Mouse (Mus musculus) urinary bladder, postnatal 36 days (tissue): ENCODE results near the gene Il12rb1.

Experiments
- DNase-seq, 2 experiments: peaks; one replicate each; pipeline ENCODE4 v3.0.0; 2022; ENCODE audit warnings: low spot score in 2 of 2, mixed read lengths in 1 of 2

The Il12rb1 gene

DNA sequence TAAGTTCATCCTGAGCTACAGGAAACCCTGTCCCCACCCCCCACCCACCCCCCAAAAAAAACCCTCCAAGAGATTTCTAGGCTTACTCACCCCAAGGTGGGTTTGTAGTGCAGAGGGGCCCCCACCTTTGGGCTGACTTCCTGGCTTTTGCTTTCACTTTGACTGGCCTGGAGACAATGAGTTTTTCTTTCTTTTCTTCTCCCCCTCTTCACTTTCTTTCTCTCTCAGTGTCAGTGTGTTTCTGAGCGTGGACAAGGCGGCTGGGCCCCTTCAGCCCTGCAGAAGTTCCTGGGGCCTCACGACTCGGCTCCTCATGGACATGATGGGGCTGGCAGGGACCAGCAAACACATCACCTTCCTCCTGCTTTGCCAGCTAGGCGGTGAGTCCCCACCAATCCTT lies at the start of gene Il12rb1:
Gene Il12rb1, plus strand, starts transcription at position 211 of the 400 bp plus-strand sequence.
- no peak for DNase-seq

GRCm38 (mm10) chr8:70758616-70759561 lies 49.4 kb upstream of the Il12rb1 start:
- peak in 1 of 2 experiments; percentile 18 for DNase-seq

DNA sequence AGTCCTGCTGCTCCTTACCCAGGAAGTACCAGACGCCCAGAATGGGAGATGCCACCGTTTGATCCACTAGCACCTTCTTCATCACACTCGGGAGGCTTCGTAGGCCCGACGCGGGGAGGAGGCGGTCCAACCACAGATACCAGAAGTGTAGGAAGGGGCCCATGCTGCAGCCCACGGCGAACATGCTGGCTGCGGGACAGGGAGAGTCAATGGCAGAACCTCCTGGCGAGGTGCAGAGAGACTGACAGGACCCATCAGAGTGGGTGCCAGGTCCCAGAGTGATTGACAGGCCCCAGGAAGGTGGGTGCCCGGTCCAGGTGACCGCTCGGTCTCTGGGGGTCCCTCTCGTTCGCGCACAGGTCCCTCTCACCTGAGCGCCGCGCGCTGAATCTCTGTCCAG lies 47.9 kb upstream of the Il12rb1 start:
- no peak for DNase-seq

- DNase-seq: peak; percentile 90 to 95
Observed at GRCm38 (mm10) chr8:70760775-70761406, 47.4 kb upstream of the Il12rb1 start, which contains the start of gene Mpv17l2. Gene Mpv17l2 (minus strand): TSS chr8:70760946.

GRCm38 (mm10) chr8:70762118-70762517 lies 46.1 kb upstream of the Il12rb1 start:
- DNase-seq: no peak

- no peak for DNase-seq
Observed at GRCm38 (mm10) chr8:70763354-70763753, 44.9 kb upstream of the Il12rb1 start.

- no peak for DNase-seq
Observed at GRCm38 (mm10) chr8:70764026-70764425, 44.2 kb upstream of the Il12rb1 start.

DNA sequence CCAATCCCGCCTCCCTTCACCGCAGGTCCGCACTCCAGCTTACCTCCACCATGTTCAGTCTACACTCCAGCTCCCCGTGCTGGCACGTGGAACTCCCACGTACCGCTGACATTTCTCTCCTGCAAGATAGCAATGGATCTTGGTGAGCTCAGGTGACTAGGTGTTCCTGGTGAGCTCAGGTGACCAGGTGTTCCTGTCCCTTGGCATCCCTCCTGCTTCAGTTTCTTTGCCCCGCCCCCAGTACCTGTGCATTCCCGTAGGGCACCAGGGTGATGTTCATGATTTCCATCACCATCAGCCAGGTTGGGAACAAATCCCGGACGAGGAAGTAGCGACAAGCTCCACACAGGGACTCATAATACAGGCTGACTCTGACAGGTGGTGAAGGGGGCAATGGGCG lies 43.6 kb upstream of the Il12rb1 start:
- no peak for DNase-seq

- DNase-seq: no peak
Observed at GRCm38 (mm10) chr8:70765329-70765728, 42.9 kb upstream of the Il12rb1 start.

DNA sequence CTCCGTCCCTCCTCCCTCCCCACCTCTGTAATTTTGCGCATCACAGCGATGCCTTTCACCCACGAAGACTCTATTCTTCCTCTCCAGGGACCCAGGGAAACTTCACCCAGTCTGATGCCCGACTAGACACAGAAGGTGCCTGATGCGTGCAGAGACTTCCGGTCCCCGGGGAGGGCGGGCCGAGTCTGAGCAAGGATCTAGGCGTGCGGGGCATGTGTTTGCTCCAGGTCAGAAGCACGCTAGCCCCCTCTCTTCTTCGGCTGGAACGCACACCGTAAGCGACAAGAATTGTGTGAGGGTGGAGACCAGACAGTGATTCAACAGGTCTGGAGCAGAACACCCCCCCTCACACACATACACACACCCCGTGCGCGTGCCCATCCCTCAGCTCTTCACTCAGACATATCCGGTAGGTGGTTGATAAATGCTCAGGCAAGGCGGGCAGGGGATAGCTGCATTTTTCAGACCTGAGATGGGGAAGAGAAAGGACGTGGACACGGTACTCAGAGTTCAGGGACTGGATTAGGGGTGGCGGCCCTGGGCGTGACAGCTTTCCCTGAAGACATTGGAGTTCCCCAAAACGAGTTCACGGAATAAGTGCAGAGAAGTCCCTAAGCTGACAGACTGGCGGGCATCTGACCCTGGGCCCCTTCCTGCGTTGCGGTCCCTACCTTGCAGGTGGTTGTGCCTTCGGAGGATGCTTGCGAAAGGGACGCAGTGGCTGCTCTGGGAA lies 42.2 kb upstream of the Il12rb1 start:
- no peak for DNase-seq

DNA sequence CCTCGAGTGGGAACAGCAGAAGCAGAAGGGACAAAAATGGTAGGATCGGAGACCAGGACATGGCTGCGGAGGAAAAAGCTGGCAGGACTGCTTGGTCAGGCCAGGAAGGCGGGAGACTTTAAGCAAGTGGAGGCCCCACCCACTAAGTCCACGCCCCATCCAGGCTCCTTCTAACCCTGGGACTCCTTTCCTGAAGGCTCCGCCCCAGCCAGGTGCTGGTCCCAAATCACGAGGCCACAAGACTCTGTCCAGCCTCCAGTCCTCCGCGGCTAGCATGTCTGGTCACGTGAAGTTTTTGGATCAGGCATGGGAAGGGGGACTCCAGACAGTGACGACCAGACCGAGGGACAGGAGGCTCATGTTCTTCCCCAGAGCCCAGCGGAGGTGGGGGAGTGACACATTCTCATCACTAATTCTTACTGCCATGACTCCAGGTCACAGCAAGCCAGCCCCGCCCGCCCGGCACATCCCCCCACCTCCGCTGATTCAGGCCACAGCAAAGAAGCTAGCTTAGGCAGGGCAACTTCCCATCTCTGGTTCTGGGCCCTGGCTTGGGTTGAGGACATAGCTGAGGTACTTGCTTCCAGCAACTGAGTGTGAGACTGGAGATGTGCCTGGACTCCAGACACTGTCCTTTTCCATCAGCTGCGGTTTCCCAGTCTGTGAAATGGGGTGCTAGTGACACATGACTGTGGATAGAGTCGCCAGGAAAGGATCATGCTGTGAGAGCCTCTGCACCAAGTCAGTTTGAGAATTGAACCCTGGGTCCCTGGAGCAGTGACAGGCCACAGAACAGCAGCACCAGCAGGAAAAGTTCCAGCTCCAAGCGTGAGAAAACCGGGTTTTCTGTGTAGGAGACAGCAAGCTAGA lies 41.4 kb upstream of the Il12rb1 start:
- peak; percentile 78 to 84 for DNase-seq

DNA sequence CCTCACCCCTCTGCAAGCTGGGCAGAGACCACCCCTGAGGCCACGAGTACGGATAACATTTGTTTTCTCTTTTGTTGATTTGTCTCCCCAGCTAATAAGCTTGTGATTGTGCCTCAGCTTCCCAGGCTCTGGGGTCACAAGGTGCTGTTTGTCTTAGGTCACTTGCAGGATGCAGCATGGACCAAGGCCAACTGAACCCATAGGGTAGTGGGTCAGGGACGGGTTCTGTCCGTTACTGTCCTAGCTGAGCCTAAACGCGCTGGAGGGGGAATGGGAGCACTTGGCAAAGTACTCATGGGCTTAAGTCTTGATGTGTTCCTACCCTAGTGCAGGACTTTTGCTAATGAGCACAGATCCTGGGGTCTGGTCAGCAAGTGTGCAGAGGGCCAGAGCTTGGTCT lies 40.7 kb upstream of the Il12rb1 start:
- DNase-seq: no peak

DNA sequence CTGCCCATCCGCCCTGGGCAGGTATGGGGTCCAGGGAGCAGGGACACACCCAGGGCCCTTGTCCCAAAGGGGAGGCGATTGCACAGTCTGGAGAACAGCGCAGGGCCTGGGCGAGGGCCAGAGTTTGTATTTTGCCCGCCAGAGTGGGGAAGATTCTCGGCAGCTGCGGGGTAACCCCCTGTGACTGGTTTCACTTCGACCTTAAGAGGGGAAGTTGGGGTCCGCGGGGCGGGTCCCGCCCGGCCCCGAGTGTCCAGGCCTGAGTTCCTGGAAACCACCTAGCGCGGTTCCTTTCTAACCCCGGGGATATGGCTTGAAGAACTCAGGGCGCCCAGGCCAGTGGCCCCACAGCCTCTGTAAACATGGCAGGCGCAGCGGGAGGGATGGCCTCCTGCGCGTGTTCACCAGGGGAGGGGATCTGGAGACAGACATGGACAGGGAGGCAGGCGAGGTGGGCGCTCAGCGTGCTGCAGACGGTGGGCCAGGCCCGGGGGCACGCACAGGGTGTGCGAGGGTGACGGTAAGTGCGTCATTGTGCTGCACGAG lies 39.9 kb upstream of the Il12rb1 start:
- no peak for DNase-seq

- no peak for DNase-seq
Observed at GRCm38 (mm10) chr8:70768956-70769355, 39.3 kb upstream of the Il12rb1 start.

- DNase-seq: peak; percentile 92 to 95
Observed at GRCm38 (mm10) chr8:70769359-70769758, 38.9 kb upstream of the Il12rb1 start.

DNA sequence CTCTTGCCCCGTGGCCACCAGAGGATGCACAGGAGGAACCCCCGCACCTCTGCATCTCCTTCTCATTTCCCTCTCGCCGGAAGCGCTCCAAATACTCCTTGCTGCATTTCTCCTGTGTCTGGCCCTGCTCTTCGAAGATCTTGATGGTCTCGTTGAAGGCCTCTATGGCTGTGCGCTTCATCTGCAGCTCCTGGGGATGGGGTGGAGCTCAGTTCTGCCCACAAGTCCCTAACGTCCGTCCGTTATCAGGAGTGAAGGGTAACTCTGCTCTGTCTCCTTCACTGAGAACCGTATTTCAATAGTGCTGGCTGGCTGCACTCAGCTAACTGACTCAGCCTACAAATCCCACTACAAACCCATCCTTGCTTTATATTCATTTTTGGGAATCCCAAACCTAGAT lies 38.4 kb upstream of the Il12rb1 start:
- DNase-seq: no peak

GRCm38 (mm10) chr8:70770748-70771147 lies 37.5 kb upstream of the Il12rb1 start:
- no peak for DNase-seq

DNA sequence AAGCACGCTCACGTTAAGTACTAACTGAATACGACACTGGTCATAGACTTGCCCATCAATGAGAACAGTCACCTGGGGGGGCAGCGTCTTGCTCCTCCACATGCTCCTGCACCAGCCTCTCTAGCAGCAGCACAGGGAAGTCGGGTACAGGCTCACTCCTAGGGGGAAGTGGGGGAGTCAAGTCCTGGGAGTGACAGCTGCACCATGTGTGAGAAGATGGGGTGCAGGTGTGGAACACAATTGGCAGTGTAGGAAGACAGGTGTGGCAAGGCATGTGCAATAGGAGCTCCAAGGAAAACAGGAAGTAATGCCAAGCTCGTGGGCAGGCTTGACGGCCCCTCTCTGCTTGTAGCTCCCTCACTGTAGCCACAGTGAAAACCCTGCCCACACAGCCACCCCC lies 37.0 kb upstream of the Il12rb1 start:
- DNase-seq: no peak

- no peak for DNase-seq
Observed at GRCm38 (mm10) chr8:70772075-70772474, 36.2 kb upstream of the Il12rb1 start.

DNA sequence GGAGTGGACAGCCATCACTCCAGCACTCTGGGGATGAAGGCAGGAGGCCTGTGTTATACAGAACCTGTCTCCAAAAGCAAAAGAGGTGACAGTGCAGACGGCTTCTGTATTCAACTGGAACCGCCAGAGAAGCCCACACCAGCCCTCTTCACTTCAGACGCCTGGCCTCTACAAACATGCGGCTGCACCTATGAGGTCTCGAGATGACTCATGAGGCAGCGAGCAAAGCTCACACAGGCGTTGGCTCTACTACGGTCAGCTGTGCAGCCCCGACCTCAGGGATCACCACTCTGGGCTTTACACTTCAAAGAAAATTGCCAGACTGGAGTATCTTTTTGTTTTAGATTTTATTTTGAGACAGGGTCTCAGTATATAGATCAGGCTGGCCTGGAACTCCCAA lies 35.4 kb upstream of the Il12rb1 start:
- no peak for DNase-seq

DNA sequence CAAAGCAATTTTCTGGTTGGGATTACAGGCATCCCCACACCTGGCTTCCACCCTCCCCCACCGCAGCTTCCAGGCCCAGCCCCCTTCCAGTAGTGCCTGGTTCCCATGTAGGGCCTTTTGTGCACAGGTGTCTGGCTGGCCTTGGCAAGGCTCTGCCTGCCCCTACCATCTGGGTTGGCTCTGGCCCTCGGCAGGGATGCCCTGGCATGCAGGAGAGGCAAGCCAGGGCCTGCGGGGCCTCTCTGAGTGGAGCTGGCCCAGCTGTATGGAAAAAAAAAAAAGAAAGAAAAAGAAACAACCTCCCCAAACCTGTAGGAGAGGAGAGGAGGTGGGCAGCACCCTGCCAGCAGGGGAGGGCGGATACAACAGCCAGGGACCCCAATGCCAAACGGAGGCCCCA lies 34.8 kb upstream of the Il12rb1 start:
- peak in 1 of 2 experiments; percentile 68 for DNase-seq
